Mouse (Mus musculus): ENCODE data around the gene Ttyh2. TPM values are rescaled to one million over a fixed set of nuclear protein-coding genes. Genes with fewer than 3 reads are reported as not detected.

Gene Ttyh2
- polyA plus RNA-seq, 1 experiment from 2014 or later: 7.1 TPM

DNA sequence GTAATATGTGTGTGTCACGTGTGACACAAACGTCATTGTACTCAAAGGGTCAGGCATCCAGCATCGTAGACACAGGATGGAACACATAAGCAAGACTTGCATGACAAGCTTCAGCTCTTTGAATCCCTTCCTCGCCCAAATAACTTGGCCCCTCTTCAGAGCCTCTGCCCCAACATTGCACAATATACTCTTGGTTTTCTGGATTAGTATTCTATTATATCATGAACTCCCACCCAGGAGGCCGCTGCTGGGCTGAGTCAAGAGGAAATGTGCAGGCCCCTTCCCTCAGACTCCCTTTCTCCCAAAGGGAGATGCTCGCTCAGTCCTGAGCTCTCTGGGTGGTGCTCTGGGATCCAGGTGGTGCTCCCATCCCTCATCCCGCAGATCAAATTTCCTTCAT, 23.3 kb downstream of the Ttyh2 start:
- ATAC-seq (replicated peaks; ENCODE audit: low FRiP score): no peak
- H3K4me1 ChIP-seq (replicated peaks; ENCODE audit: control insufficient read depth, insufficient read depth, low read length): no peaks in the 10 kb centered on the region
- no peaks in the 10 kb centered on the region for H3K36me3 ChIP-seq (ENCODE audit: control insufficient read depth, insufficient read depth, low read length)
- no peaks in the 10 kb centered on the region for H3K27me3 ChIP-seq (replicated peaks; ENCODE audit: control insufficient read depth, insufficient read depth, low read length)
- 88% methylated on average over 7 of the region's 7 CpGs for WGBS
- H3K4me2 ChIP-seq: no peak overlapping the region
- H3K9ac ChIP-seq (ENCODE audit: low read depth, low read length): no peak overlapping the region
- no peak overlapping the region for H3K4me3 ChIP-seq (ENCODE audit: low read depth, low read length)
- H3K9me3 ChIP-seq (ENCODE audit: control insufficient read depth, low read length): no peaks in the 10 kb centered on the region
- no peak for DNase-seq (ENCODE audit: low spot score)
- H3K27ac ChIP-seq (ENCODE audit: low read depth, low read length): no peak overlapping the region

DNA sequence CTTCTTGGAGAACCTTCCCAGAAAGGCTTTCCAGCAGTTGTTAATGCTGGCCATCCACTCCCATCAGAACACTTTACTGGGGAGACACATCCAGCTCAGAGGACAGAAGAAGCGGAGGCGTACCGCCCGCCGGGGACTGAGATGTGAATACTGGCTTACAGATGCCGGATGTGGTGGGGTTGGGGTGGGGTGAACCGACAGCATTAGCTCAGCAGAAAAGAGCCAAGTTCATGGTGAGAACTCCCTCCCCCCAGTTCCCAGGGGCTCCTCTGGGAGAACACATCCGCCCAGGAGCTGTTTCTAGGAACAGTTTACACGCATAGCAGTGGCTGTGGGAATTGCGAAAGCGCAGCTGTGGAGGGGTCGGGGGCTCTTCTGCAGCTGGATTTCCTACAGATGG, 24.3 kb downstream of the Ttyh2 start:
- no peak overlapping the region for H3K9ac ChIP-seq (ENCODE audit: low read depth, low read length)
- ATAC-seq (replicated peaks; ENCODE audit: low FRiP score) (no peak), DNase-seq (ENCODE audit: low spot score) (no peak)
- no peaks in the 10 kb centered on the region for H3K4me1 ChIP-seq (replicated peaks; ENCODE audit: control insufficient read depth, insufficient read depth, low read length)
- 75% methylated on average over 12 of the region's 12 CpGs for WGBS
- H3K27ac ChIP-seq (ENCODE audit: low read depth, low read length): no peak overlapping the region
- H3K36me3 ChIP-seq (ENCODE audit: control insufficient read depth, insufficient read depth, low read length): no peaks in the 10 kb centered on the region
- H3K4me3 ChIP-seq (ENCODE audit: low read depth, low read length): no peak overlapping the region
- H3K4me2 ChIP-seq: no peak overlapping the region
- no peaks in the 10 kb centered on the region for H3K27me3 ChIP-seq (replicated peaks; ENCODE audit: control insufficient read depth, insufficient read depth, low read length)
- no peaks in the 10 kb centered on the region for H3K9me3 ChIP-seq (ENCODE audit: control insufficient read depth, low read length)

DNA sequence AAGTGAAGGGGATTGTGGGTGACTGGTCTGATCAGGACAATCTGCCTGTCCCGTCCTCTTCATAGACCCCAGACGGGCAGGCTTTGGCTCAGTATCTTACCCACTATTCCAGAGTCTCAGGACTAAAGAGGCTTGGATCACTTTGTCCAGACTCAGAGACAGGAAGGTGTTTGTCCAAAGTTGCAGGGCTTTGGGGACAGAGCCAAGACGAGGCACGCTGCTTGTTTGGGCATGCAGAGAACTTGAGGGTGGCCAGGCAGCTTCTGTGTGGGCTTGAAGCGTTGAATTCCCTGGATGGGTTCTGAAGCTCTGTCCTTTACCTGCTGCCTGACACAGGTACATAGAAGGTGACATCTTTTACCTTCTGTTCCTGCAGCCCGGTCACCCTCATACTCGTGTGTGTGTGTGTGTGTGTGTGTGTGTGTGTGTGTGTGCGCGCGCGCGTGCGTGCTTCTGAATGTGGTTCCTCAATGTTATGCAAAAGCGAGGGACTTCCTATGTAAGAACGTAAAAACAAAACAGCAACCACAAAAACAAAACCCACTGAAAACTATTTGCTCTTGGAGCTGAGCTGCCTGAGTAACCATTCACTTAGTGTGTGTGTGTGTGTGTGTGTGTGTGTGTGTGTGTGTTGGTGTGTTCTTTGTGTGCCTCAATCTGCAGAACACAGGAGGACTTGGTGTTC, 27.2 kb downstream of the Ttyh2 start:
- Histone ChIP-seq H3K4me2 (no peak overlapping the region), H3K4me1 (replicated peaks; ENCODE audit: control insufficient read depth, insufficient read depth, low read length) (no peaks in the 10 kb centered on the region), H3K27me3 (replicated peaks; ENCODE audit: control insufficient read depth, insufficient read depth, low read length) (no peaks in the 10 kb centered on the region), H3K9me3 (ENCODE audit: control insufficient read depth, low read length) (no peaks in the 10 kb centered on the region), H3K9ac (ENCODE audit: low read depth, low read length) (no peak overlapping the region), H3K36me3 (ENCODE audit: control insufficient read depth, insufficient read depth, low read length) (no peaks in the 10 kb centered on the region), H3K4me3 (ENCODE audit: low read depth, low read length) (no peak overlapping the region), H3K27ac (ENCODE audit: low read depth, low read length) (no peak overlapping the region)
- DNase-seq (ENCODE audit: low spot score): no peak
- no peak for ATAC-seq (replicated peaks; ENCODE audit: low FRiP score)
- WGBS: 87% methylated on average over 15 of the region's 15 CpGs

- no peak overlapping the region for H3K9ac ChIP-seq (ENCODE audit: low read depth, low read length)
- H3K4me3 ChIP-seq (ENCODE audit: low read depth, low read length): no peak overlapping the region
- H3K9me3 ChIP-seq (ENCODE audit: control insufficient read depth, low read length): no peaks in the 10 kb centered on the region
- no peaks in the 10 kb centered on the region for H3K36me3 ChIP-seq (ENCODE audit: control insufficient read depth, insufficient read depth, low read length)
- DNase-seq (ENCODE audit: low spot score) (no peak), ATAC-seq (replicated peaks; ENCODE audit: low FRiP score) (no peak)
- H3K4me2 ChIP-seq: no peak overlapping the region
- WGBS: 82% methylated on average over 6 of the region's 6 CpGs
- H3K27me3 ChIP-seq (replicated peaks; ENCODE audit: control insufficient read depth, insufficient read depth, low read length): no peaks in the 10 kb centered on the region
- no peaks in the 10 kb centered on the region for H3K4me1 ChIP-seq (replicated peaks; ENCODE audit: control insufficient read depth, insufficient read depth, low read length)
- no peak overlapping the region for H3K27ac ChIP-seq (ENCODE audit: low read depth, low read length)
These were observed 27.7 kb downstream of the Ttyh2 start for GRCm38 (mm10) chr11:114702996-114703361.

DNA sequence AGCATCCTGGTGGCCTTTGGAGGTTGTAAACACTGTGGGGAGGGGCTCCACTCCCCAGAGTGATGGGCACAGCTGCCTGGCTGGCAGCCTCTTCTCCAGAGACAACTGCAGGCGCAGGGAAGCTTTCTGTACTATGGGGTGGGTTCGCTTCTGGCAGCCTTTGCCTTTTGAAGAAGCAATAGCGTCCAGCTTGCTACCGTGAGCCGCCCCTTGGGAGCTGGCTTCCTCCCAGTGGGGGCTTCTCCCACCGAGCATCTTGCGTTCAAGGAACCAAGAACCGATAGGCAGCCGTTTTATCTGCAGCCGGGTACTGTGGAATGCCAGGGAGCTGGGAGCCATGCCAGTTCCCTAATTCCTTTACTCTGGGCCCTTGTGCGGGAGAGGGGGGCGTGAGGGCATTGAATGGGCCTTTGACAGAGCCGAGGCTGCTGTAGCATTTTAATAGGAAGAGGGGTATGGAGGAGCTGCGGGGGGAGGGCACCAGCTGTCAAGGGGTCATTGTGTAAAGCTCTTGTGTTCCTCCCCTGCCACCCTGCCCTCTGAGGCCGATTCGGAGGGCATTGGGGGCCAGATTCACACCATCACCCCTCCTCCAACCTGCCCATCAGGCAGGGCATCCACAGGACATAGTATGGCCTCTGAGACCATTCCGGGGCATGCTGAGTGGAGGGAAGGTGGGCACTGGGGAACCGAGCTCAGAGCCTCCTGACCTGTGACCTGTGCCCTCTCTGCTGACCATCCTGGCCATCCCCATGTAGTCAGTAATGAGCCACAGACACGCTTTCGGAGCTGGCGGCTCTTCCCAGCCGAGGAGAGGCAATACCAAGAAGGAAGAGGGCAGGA, 29.1 kb downstream of the Ttyh2 start:
- H3K4me3 ChIP-seq (ENCODE audit: low read depth, low read length): no peak overlapping the region
- no peaks in the 10 kb centered on the region for H3K4me1 ChIP-seq (replicated peaks; ENCODE audit: control insufficient read depth, insufficient read depth, low read length)
- no peak overlapping the region for H3K4me2 ChIP-seq
- ATAC-seq (replicated peaks; ENCODE audit: low FRiP score) (no peak), DNase-seq (ENCODE audit: low spot score) (no peak)
- no peaks in the 10 kb centered on the region for H3K27me3 ChIP-seq (replicated peaks; ENCODE audit: control insufficient read depth, insufficient read depth, low read length)
- H3K36me3 ChIP-seq (ENCODE audit: control insufficient read depth, insufficient read depth, low read length): no peaks in the 10 kb centered on the region
- H3K9me3 ChIP-seq (ENCODE audit: control insufficient read depth, low read length): no peaks in the 10 kb centered on the region
- 77% methylated on average over 22 of the region's 22 CpGs for WGBS
- no peak overlapping the region for H3K9ac ChIP-seq (ENCODE audit: low read depth, low read length)
- H3K27ac ChIP-seq (ENCODE audit: low read depth, low read length): no peak overlapping the region

DNA sequence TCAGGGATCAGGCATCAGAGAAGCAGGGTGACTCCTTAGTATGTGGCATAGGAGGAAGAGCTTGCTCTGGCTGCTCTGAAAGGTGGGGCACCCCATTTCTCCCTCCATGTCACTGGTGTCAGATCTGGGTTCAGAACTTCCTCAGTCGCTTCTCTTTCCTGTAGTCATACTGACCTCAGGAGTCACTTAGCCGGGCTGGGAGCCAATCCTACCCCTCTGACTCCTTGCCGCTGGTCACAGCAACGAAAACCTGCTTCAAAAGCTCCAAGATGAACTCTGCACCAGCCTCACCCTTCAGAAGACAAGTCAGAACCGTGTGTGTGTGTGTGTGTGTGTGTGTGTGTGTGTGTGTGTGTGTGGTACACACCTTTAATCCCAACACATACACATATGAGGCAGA, 31.1 kb downstream of the Ttyh2 start:
- DNase-seq (ENCODE audit: low spot score) (no peak), ATAC-seq (replicated peaks; ENCODE audit: low FRiP score) (no peak)
- H3K9me3 ChIP-seq (ENCODE audit: control insufficient read depth, low read length): no peaks in the 10 kb centered on the region
- H3K4me1 ChIP-seq (replicated peaks; ENCODE audit: control insufficient read depth, insufficient read depth, low read length): no peaks in the 10 kb centered on the region
- WGBS: 78% methylated on average over 5 of the region's 5 CpGs
- H3K4me2 ChIP-seq: no peak overlapping the region
- H3K36me3 ChIP-seq (ENCODE audit: control insufficient read depth, insufficient read depth, low read length): no peaks in the 10 kb centered on the region; the same call in 1 of the 2 replicates
- no peaks in the 10 kb centered on the region for H3K27me3 ChIP-seq (replicated peaks; ENCODE audit: control insufficient read depth, insufficient read depth, low read length)
- no peak overlapping the region for H3K9ac ChIP-seq (ENCODE audit: low read depth, low read length)
- no peak overlapping the region for H3K4me3 ChIP-seq (ENCODE audit: low read depth, low read length)
- no peak overlapping the region for H3K27ac ChIP-seq (ENCODE audit: low read depth, low read length)

- no peaks in the 10 kb centered on the region for H3K9me3 ChIP-seq (ENCODE audit: control insufficient read depth, low read length)
- no peaks in the 10 kb centered on the region; the same call in 1 of the 2 replicates for H3K36me3 ChIP-seq (ENCODE audit: control insufficient read depth, insufficient read depth, low read length)
- H3K9ac ChIP-seq (ENCODE audit: low read depth, low read length): no peak overlapping the region
- H3K27me3 ChIP-seq (replicated peaks; ENCODE audit: control insufficient read depth, insufficient read depth, low read length): no peaks in the 10 kb centered on the region
- no peak overlapping the region for H3K4me2 ChIP-seq
- no peak for DNase-seq (ENCODE audit: low spot score)
- no peak overlapping the region for H3K4me3 ChIP-seq (ENCODE audit: low read depth, low read length)
- WGBS: 87% methylated on average over 3 of the region's 3 CpGs
- H3K4me1 ChIP-seq (replicated peaks; ENCODE audit: control insufficient read depth, insufficient read depth, low read length): no peaks in the 10 kb centered on the region
- ATAC-seq (replicated peaks; ENCODE audit: low FRiP score): no peak
- H3K27ac ChIP-seq (ENCODE audit: low read depth, low read length): no peak overlapping the region
These were observed 36.2 kb downstream of the Ttyh2 start for GRCm38 (mm10) chr11:114711393-114711792.

- Histone ChIP-seq H3K27ac (ENCODE audit: low read depth, low read length) (no peak overlapping the region), H3K9ac (ENCODE audit: low read depth, low read length) (no peak overlapping the region), H3K36me3 (ENCODE audit: control insufficient read depth, insufficient read depth, low read length) (no peaks in the 10 kb centered on the region; the same call in 1 of the 2 replicates), H3K4me3 (ENCODE audit: low read depth, low read length) (no peak overlapping the region), H3K4me2 (no peak overlapping the region), H3K4me1 (replicated peaks; ENCODE audit: control insufficient read depth, insufficient read depth, low read length) (no peaks in the 10 kb centered on the region), H3K9me3 (ENCODE audit: control insufficient read depth, low read length) (no peaks in the 10 kb centered on the region), H3K27me3 (replicated peaks; ENCODE audit: control insufficient read depth, insufficient read depth, low read length) (no peaks in the 10 kb centered on the region)
- WGBS: 83% methylated on average over 12 of the region's 12 CpGs
- ATAC-seq (replicated peaks; ENCODE audit: low FRiP score) (no peak), DNase-seq (ENCODE audit: low spot score) (no peak)
These were observed 36.6 kb downstream of the Ttyh2 start for GRCm38 (mm10) chr11:114711861-114712260.

GRCm38 (mm10) chr11:114714526-114714925, 39.3 kb downstream of the Ttyh2 start:
- no peak overlapping the region for H3K27ac ChIP-seq (ENCODE audit: low read depth, low read length)
- no peak overlapping the region for H3K9ac ChIP-seq (ENCODE audit: low read depth, low read length)
- H3K36me3 ChIP-seq (ENCODE audit: control insufficient read depth, insufficient read depth, low read length): no peaks in the 10 kb centered on the region; the same call in 1 of the 2 replicates
- H3K9me3 ChIP-seq (ENCODE audit: control insufficient read depth, low read length): no peaks in the 10 kb centered on the region
- no peak overlapping the region for H3K4me3 ChIP-seq (ENCODE audit: low read depth, low read length)
- DNase-seq (ENCODE audit: low spot score) (no peak), ATAC-seq (replicated peaks; ENCODE audit: low FRiP score) (no peak)
- H3K4me2 ChIP-seq: no peak overlapping the region
- H3K27me3 ChIP-seq (replicated peaks; ENCODE audit: control insufficient read depth, insufficient read depth, low read length): no peaks in the 10 kb centered on the region
- H3K4me1 ChIP-seq (replicated peaks; ENCODE audit: control insufficient read depth, insufficient read depth, low read length): no peaks in the 10 kb centered on the region
- WGBS: 84% methylated on average over 6 of the region's 6 CpGs

Data from liver, embryonic 11.5 days (tissue).